Mouse (Mus musculus) erythroblast, adult 5-6 weeks (primary cell): Measurements from ENCODE around the gene Nup50. TPM values are rescaled to one million over a fixed set of nuclear protein-coding genes. Genes with fewer than 3 reads are reported as not detected.

Source experiments
- ATAC-seq: replicated peaks from 2 replicates; pipeline ENCODE4 v1.8.0; 2016; ENCODE audit warnings: moderate number of reproducible peaks, mild to moderate bottlenecking, moderate TSS enrichment, inconsistent platforms; ENCODE audit not compliant: poor library complexity, low FRiP score, severe bottlenecking
- total RNA-seq, 2 experiments: library from RNA; stranded (forward) in 1 of 2; stranded (reverse) in 1 of 2; fragments of 150-400 nt in 1 of 2; fragments of 200-764, 138-1000 nt in 1 of 2; gene quantifications; 2 replicates each; pipeline versions ENCODE4 v1.2.3 to v1.2.4; 2015 to 2017; ENCODE audit warnings: low replicate concordance in 2 of 2

Nup50 gene
- total RNA-seq, 2 experiments from 2014 or later, result 16.1 to 35.7 TPM

DNA sequence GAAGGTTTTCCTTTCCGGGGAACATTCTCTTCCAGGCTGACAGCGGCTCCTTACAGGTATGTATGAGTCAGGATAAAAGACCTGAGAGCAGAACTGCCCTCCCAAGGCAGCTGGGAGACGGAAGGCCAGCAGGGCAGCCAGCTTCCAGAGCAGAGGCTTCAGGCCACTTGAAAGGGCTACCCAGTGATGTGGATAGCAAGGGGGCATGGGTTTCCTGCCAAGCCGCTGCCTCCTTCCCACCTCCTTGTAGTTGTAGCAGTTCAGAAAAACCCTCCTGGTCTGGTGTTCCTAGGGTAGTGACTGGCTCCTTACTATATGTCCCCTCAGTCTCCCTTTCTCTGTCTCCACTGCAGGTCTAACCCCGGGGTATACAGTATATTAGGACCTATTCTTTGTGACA, 21.1 kb downstream of the Nup50 start:
- ATAC-seq, result no peak

DNA sequence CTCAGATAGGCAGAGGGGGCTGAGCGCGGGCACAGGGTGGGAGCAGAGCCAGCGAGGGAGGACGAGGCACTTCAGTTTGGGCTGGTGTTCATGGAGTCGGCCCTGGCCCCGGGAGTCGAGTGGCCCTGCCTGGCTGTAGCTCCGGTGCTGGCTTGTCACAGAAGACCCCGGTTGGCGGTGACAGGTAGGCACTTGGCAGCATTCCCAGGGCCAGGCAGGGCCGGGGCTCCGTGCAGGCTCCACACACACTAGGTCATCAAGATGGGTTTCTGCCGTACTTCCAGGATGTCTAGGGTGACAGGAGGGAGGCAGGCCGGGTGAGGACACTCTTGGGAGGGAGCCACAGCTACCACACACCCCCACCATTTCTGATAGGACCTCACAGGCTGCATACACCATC, 25.8 kb downstream of the Nup50 start:
- ATAC-seq, result no peak

DNA sequence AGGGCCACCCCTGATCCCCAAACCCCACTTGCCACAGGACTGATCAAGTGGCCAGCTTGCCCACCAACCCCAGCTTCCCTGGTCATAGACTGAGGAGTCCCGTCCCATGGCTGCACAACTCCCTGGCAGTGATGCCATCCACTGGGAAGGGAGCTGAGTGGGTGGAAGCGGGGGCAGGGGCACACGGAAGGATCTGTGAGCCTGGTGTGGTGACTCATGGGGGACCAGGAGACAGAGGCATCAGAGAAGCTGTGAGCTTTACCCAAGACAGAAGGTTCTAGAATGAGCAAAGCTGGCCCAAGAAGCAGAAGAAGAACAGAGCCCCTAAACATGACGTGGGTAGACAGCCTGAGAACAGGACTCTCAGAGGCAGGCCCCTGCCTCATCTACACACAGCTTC, 26.8 kb downstream of the Nup50 start:
- ATAC-seq, result no peak

DNA sequence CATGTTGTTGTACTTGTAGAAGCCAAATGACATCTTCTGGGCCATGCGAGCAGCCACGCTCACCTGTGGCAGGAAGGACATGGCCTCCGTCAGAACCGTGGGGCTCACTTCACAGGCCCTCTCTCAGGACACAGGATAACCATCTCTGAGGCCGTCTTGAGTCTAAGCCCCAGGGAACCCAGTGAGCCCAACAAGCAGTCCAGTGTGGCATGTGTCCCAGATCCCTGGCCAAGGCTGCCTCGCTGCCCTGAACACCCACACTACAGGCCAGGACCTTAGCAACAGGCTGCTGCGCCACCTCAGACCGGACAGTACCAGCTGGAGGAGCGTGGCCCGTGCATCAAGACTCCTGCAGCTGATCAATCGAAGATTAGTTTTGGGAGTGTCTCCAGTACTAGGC, 30.0 kb downstream of the Nup50 start:
- no peak for ATAC-seq

DNA sequence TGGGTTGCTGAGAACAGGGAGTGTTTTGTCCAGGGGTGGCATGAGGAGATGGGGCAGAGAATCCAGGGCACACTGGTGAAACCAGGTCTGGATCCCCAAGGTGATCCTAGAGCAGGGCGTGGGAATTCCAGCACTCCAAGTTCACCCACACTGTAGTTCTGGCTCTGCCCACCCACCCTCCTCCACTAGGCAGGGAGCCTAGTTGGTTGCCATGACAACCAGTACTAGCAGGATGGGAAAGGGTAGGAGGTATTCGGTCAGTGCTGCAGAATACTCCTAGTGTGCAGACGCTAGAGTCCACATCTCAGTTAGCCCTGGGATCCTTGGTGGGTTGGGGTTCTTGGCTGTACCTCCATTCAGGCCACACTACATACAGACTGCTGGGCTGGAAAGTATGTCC, 34.6 kb downstream of the Nup50 start:
- no peak for ATAC-seq

DNA sequence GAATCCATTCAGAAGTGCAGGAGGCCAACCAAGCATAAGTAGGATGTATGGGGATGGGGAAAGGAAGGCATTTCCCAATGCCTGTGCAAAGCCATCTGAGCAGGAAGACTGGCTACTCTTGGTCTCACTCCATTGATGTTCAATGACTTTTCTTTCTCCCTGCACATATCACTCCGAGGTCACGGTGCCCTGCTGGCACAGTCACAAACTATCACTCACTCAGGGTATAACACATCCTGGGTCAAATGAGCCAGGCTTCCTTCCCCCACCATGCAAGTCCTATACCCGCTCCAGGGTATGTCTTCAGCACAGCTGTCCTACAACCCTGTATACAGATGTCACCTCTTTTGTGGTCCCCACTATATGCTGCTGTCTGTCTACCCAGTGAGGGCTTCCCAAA, 35.1 kb downstream of the Nup50 start:
- ATAC-seq, result no peak

DNA sequence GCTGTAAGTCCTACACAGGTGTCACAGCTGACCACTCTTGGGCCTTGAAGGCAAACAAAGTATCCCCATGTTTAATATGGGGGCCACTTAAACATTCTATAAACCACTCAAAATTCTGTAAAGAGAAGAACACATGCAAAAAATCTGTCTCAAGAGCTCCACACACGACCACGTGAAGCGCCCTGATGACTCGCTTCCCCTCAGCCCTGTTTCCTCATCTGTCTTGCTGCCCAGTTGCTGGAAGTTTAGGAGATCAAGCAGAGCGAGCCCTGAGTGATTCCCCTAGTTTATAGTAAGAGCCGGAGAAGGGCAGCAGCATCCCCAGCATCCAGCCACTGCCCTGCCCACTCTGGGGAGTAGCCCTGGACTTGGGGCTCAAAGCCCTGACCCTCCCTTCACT, 36.7 kb downstream of the Nup50 start:
- no peak for ATAC-seq

GRCm38 (mm10) chr15:84960692-84961091, 37.5 kb downstream of the Nup50 start:
- no peak for ATAC-seq

GRCm38 (mm10) chr15:84962518-84962917, 39.3 kb downstream of the Nup50 start:
- ATAC-seq, result no peak

DNA sequence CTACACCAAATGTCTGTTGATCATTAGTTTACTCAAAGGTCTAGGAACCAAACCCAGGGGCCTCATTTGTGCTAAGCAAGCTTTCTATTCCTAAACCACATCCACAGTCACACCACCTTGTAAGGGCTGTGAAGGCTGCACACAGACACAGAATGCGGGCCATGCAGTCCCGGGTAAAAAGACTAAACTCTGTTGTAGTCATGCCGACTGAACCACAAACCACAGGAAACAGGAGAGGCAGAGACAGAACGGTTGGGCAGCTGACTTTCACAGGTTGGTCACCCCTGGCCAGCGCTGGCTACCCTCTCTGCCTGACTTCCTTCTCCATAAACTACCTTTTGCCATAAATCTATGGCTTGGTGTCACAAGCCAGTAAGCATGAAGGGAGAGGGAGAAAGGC, 41.6 kb downstream of the Nup50 start:
- ATAC-seq, result no peak

- no peak for ATAC-seq
These were observed 42.6 kb downstream of the Nup50 start for GRCm38 (mm10) chr15:84965575-84966360.

DNA sequence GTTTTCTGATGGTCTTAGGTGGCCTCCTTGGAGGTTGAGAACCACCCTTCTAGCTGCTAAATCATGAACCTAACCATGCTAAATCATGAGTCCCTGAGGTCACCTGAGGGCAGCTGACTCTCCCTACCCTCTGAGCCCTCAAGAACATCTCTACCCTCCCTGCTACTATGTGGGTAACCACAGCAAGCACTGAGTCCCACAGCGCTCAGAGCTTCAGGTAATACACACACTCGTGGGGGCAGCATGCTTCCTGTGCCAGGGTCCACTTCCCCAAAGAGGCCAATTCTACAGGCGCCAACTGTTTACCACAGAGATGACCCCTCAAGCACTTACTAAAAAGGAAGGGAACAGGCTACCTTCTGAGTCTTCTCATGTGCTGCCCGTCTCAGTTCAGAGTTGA, 45.3 kb downstream of the Nup50 start:
- ATAC-seq, result no peak

DNA sequence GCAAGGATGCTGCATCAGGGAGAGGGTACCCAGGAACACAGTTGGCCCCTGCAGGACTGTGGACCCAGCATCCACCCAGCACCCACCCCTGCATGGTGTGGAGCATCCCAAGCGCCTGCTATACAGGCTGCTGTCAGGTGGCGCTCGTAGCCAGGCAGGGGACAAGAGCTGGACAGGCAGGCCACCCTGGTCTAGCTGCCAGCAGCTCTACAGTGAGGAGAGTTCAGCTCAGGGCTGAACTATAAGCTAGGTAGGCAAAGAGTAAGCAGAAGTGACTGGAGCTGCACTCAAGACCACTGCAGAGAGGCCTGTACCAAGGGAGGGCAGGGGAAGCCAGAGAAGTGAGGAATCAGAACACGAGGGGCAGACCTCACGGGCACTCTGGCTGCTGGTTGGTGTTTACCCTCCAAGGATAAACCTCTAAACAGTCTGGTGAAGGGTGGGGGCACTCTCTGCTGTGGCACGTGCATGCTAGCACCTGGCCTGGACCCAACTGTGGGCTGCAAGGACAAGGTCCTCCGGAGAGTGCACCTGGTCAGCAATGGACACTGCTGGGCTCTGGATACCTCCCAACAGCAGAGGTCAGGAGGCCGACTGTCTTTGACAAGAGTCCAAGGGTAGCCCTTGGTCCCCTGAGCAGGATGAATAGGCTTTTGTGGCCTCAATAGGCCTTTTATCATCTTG, 49.8 kb downstream of the Nup50 start:
- ATAC-seq, result no peak

DNA sequence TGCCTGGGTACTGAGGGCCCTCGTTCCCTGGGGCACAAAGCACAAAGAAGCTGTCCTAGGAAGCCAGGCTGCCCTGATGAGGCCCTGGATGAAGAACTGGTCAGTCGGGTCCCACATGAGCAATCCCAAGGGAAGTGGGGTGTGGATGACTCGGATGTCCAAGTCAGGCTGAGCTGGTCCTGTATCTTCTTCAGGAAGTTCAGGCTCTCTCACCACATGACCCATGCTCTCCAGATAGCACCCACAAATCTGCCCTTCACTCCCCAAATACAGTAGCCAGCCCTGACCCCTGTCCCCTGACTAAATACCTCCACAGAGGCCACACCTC, 50.3 kb downstream of the Nup50 start:
- ATAC-seq, result no peak

GRCm38 (mm10) chr15:84975729-84976128, 52.5 kb downstream of the Nup50 start:
- no peak for ATAC-seq

- no peak for ATAC-seq
These were observed 58.5 kb downstream of the Nup50 start for GRCm38 (mm10) chr15:84981609-84982313.

- no peak for ATAC-seq
These were observed 59.7 kb downstream of the Nup50 start for GRCm38 (mm10) chr15:84982888-84983287.

DNA sequence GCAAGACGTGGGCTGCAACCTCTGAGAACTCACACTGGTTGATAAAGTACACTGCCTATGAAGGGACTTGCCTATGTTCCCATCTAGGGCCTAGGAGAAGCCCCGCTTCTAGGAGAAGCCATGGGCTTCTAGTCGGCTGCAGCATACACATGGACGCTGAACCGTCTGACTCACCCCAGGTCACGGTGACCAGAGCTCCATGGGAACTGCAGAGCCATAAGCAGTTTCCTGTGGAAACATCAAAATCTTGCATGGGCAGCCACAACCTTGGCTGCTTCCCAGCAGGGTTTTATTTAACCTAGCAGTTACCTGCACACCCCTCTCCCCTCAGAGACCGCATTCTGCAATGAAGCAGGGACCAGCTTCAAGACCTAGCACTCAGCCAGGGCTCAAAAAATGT, 60.5 kb downstream of the Nup50 start:
- no peak for ATAC-seq

DNA sequence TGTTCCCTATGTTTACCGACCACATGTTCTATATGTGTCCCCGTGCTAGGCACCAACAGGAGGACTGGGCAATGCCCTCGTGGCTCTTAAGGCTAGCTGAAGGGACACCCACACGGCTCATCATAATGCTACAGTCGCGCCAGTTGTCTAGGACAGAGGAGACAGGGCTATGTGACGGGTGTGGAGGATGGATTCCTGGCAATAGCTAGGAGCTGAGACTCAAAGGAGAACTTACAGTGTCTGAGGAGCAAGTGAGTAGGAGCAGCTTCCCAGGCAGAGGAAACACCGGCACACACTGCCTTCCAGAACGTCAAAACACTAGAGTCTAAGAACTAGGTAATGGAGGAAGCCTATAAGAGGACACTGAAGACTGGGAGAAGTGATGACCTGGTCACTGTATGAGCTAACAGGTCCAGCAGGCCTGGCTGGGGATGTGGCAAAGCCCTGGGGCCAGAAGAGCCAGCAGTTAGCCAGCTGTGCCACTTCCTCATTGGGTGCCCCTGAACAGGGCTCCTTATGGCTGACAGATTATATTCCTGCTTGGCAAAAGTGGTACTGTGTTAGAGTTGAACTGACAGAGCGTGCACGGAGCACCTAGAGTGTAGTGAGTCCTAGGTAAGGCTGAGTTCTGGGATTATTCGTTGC, 62.4 kb downstream of the Nup50 start:
- no peak for ATAC-seq

GRCm38 (mm10) chr15:84986171-84987019, 63.2 kb downstream of the Nup50 start:
- no peak for ATAC-seq
